Mouse (Mus musculus): ENCODE measurements around the gene Lrrc20.
"Not testable (repeated sequence)": the region's sequence is repeated elsewhere in the genome, so short reads cannot be mapped to it uniquely, and the experiment has no call there.

The Lrrc20 gene

DNA sequence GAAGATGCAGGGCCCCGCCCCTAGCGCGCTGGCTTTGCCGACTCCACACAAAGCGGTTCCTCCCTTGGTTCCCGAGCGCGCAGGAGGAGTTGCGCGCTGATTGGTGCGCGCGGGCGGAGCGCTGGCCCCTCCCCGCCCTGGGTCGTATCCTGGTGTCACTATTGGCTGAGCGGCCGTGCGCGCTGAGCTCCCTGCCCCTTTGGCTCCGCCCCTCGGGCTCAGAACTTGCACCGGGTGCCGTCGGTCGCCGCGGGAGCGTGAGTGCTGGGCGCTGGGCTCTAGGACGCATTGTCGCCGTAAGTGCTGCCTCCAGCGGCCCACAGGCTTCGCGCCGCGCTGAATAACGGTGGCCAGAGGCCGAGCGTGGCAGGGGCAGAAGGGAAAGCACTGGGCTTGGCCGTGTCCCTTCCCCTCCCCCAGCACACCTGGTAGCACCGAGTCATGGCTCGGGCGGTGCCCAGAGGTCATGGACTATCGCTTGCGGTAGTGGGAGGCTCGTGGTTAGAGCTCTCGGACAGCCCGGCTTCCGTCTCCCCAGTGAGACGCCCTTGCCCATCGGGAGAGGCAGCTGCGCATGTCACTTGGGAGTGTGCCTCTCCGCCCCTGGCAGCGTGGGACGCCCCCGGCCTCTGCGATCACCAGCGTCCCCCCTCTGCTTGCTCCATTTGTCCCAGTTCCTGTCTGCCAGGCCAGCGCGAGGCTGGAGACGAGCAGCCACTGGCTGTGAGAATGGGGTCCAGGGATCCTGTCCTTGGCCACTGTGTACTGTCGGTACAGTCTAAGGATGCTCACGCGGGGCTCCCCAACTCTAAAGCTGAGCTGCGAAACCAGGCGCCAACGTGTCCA is at the start of gene Lrrc20:
Gene Lrrc20 (plus strand): TSS at position 208 of the 846 bp plus-strand sequence.
- peak; percentile 97 for DNase-seq (ENCODE audit: low read depth, low spot score)

DNA sequence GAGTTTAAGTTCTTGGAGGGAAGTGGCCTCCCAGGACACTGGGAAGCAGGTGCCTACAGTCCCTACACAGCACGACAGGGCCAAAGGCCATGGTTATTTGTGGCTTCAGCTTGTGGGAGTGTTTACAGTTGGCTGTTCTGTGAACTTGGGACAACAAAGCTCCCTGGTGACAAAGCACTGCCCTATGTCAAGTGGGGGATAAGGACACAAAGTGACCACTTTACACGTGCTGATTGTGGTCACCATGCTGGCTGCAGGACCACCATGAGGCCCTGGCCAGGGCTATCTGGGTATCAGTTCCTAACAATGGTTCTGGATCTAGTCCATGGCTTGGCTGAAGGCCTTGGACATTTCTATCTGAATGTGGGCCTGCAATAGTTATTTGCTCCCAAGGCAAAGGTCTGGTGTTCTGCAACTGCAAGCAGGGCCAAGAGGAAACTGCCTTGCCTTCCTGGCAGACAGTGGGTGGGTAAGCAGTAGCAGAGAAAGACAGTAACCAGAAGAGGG is 49.3 kb upstream of the Lrrc20 start:
- no peak for DNase-seq (ENCODE audit: low read depth, low spot score)

DNA sequence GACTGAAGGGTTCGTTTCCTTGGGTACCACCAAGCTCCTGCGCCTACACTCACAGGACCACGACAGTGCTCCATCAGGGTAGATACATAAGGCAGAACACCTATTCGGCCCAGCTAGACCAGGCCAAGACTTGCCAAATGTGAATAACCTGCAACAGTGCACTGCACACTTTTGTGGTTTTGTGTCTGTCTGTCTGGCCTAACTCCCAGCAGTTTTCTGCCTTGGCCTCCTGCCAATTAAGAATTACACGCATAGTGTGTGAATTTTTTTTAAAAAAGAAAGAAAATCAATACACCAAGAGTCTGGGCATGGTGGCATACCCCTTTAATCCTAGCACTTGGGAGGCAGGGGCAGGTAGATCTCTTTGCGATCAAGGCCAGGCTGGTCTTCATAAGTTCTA is 47.6 kb upstream of the Lrrc20 start:
- no peak for DNase-seq (ENCODE audit: low read depth, low spot score)

GRCm38 (mm10) chr10:61428416-61428815 is 47.2 kb upstream of the Lrrc20 start:
- no peak for DNase-seq (ENCODE audit: low read depth, low spot score)

GRCm38 (mm10) chr10:61429043-61429442 is 46.6 kb upstream of the Lrrc20 start:
- no peak for DNase-seq (ENCODE audit: low read depth, low spot score)

DNA sequence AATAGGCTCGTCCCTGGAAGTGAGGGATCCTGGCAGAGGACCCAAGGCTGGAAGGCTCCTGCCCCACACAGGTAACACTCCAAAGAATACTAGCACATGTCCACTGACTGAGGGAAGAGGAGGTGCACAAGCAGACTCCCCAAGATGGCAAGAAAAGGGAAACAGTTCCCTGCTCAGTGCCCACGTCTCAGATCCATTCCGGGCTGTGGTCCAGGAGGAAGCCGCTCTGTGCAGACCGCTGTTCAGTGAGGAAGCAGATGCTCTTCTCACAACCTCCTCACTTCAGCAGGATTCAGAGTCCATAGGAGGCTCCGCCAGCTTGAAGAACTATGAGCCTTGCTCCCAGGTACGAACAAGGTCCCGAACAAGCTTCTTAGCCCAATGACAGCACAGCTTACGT is 44.2 kb upstream of the Lrrc20 start:
- DNase-seq (ENCODE audit: low read depth, low spot score), result no peak

- DNase-seq (ENCODE audit: low read depth, low spot score), result no peak
Measured at GRCm38 (mm10) chr10:61440202-61440800, 35.3 kb upstream of the Lrrc20 start.

DNA sequence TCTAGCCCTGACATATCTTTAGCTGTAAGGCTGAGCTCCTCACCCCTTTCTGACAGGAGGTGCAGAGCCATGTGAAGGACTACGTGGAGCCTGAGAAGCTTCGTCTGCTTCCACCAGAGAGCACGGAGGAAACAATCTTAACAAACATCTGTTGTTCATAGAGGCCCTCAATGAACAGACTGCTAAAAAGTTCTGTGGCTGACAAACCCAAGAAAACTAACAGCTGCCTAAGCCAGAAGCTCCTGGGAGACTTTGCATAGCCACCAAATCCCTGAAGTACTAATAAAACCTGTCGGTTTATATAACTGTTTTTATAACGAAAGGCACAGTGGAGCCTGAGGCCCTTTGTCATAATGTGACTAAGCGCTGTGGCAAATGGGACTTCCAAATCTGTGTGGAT is 32.1 kb upstream of the Lrrc20 start:
- DNase-seq (ENCODE audit: low read depth, low spot score), result no peak

GRCm38 (mm10) chr10:61443876-61444275 is 31.7 kb upstream of the Lrrc20 start:
- no peak for DNase-seq (ENCODE audit: low read depth, low spot score)

DNA sequence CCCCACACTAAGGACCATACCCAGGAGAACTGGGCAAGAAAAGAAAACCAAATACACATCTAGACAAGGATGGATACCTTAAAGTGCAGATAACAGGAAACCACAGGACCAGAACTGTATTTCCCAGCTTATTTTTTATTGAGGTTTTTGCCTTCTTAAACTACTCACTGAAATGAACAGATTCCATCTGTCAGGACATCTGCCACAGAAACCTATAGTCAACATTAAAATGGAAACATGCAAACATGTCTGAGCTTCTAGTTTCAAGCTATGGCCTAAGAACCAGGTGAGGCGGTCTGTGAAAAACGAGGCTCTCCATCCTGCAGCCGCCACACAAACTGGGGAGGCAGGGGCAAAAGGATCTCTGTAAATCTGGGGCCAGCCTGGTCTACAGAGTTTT is 30.6 kb upstream of the Lrrc20 start:
- DNase-seq (ENCODE audit: low read depth, low spot score), result no peak

GRCm38 (mm10) chr10:61447581-61448353 is 27.8 kb upstream of the Lrrc20 start:
- no peak for DNase-seq (ENCODE audit: low read depth, low spot score)

DNA sequence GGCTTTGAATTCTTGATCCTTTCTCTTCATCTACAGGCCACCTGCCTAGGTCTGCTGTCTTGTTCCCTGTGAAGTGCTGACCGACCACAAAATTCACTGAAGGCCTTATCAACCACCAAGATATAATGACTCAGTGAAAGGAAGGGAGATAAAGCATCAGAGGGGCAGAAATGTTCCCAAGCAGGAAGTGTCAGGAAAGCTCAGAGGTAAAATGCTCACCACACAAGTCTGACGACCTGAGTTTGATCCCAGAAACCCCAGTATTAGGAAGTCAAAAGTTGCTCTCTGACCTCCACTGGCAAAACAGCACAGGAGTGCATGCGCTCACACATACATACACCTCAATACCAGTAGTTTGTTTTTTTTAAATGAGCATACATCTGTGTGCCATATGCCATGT is 26.8 kb upstream of the Lrrc20 start:
- no peak for DNase-seq (ENCODE audit: low read depth, low spot score)

DNA sequence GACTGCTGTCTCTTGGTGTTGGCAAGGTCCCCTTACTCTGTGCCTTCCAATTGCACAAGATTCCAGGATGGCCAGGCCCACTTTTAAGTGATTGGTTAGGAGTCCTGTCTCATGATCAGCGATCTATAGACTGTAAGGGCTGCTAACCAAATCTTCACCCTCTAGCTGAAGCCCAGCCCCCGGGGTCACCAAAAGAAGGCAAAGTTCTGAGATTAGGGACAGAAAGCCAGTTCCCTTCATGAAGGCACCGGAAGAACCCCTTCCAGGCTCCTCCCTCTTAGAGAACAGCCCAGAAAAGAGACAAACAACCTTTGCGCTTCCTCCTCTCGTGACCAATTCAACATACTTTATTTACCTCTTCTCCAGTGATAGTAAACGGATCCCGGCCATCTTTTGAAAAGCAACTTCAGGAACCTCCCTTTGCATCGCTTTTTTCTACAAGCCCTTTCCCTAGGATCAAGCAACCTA is 24.1 kb upstream of the Lrrc20 start:
- DNase-seq (ENCODE audit: low read depth, low spot score), result peak; percentile 48

DNA sequence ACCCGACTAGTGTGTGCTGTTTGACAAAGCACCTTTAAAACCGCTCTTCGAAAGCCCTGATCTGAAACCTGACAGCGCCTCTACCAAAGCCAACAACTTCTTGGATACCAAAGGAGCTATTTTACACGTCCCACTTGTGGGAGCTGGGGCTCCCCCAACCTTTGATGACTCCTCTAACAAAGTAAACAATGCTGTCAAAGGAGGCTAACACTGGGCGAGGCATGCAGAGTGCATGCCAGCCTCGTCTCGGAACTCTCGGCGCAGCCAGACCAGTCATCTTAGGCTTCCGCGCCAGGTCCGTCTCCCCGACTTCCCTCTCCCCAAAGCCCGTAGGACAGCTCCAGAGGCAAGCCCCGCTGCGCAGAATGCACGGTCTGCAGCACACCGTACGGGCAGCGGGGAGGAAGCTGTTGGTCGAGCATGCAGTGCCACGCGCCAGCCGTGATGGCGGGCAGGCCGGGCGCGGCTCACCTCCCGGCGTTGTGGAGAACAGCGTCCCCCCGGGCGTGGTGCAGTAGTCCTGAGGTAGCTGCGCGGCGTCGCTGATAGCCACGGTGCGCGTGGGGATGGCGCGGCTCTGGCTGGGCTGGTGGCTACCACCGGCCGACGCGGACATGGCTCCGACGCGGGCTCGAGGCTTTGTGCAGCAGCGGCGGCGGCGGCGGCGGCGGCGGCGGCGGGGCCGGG is 23.5 kb upstream of the Lrrc20 start:
- no peak for DNase-seq (ENCODE audit: low read depth, low spot score)

GRCm38 (mm10) chr10:61452645-61453044 is 23.0 kb upstream of the Lrrc20 start, which contains the start of gene Eif4ebp2:
Gene Eif4ebp2 (minus strand): TSS chr10:61452661.
- DNase-seq (ENCODE audit: low read depth, low spot score), result peak; percentile 99

- DNase-seq (ENCODE audit: low read depth, low spot score), result not testable (repeated sequence)
Measured at GRCm38 (mm10) chr10:61453171-61453570, 22.4 kb upstream of the Lrrc20 start.

DNA sequence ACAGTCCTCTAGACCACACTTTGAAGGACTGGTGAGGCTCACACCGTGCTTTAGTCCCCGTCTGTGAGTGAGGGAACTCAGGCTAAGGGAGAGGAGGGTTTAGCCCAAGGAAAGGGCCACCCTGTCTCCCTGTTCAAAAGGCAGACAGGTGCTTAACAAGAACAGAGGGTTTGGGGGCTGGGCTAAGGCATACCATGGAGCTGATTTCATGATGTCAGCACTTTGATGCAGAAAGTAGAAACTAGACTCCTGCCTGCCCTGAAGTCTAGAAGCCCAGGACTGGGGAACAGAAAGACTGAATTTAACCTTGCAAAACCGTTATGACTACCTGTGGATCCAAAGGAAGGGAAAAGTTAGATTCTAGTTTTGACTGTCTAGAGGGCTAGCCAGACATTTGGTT is 18.4 kb upstream of the Lrrc20 start:
- DNase-seq (ENCODE audit: low read depth, low spot score), result peak; percentile 45

DNA sequence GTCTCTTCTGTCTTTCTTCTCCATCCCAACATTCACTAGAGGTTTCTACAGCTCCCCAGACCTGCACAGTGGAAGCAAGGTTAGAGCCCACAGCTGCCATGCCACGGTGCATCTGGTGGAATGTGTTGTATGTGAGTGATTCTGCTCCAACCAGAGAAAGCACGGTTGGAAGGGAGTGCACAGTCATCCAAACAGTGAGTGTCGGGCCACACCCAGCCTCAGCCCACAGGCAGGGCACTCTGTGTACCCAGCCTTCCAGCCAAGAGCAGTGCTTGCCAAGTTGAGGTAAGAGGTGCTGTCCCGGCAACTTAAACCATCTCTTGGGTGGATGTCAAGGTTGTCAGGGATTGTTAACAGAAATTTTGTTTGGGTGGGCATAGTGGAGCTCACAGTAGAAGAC is 10.6 kb upstream of the Lrrc20 start:
- DNase-seq (ENCODE audit: low read depth, low spot score), result no peak

DNA sequence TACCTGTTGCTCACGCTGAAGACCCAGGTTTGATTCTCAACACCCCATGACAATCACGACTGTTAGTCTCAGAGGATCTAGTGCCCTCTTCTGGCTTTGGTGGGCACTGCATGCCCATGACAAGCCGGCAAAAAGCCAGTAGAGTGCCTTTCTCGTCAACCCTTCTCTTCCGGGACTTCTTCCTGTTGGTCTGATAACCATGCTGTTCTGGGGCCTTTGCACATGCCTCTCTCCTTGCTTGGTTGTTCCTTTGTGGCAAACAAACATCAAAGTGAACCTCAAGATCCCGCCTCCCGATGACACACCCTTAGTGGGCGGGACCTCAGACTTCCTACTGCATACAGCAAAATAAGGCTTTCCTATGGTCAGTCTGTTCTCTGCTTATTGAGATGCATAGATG is 9.4 kb upstream of the Lrrc20 start:
- peak; percentile 73 for DNase-seq (ENCODE audit: low read depth, low spot score)

DNA sequence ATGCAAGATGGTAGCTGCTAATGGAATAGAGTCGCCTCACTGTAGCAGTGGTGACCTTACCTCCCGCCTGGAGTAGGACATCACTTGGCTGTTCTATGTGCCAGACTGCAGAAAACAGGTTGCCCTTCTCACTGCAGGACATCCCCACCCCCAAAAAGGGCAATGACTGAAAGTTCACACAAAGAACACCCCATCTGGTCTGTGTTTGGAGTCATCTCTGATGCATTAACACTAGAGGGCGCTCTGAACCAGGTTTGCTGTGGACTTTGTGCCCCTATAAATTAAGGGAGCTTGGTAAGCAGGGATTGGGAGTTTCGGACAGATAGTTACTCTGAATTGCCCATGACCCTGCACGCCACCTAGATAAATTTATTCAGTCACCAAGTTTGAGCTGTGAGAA is 8.7 kb upstream of the Lrrc20 start:
- DNase-seq (ENCODE audit: low read depth, low spot score), result peak; percentile 74

- peak; percentile 69 for DNase-seq (ENCODE audit: low read depth, low spot score)
Measured at GRCm38 (mm10) chr10:61468900-61469299, 6.7 kb upstream of the Lrrc20 start.
